Mouse (Mus musculus) ES-E14 (cell line): ENCODE data around the gene Grip2.

Experiments
- CHD2 ChIP-seq: IDR thresholded peaks from 2 replicates; pipeline ENCODE4 v1.6.1; 2014; ENCODE audit warnings: mild to moderate bottlenecking, low read depth, low read length, inconsistent platforms
- HCFC1 ChIP-seq: IDR thresholded peaks from 2 replicates; pipeline ENCODE4 v1.6.1; 2012; ENCODE audit warnings: low read length, inconsistent platforms, borderline replicate concordance; ENCODE audit not compliant: insufficient read depth
- MAFK ChIP-seq: IDR thresholded peaks from 2 replicates; pipeline ENCODE4 v1.6.1; 2014; ENCODE audit warnings: mild to moderate bottlenecking, low read depth, low read length, inconsistent platforms; ENCODE audit not compliant: insufficient read depth
- ZC3H11A ChIP-seq: IDR thresholded peaks from 2 replicates; pipeline ENCODE4 v1.6.1; 2012; ENCODE audit warnings: low read depth, mild to moderate bottlenecking, inconsistent platforms, low read length, borderline replicate concordance
- ZNF384 ChIP-seq: IDR thresholded peaks from 2 replicates; pipeline ENCODE4 v1.6.1; 2012; ENCODE audit warnings: low read depth, low read length, inconsistent platforms

DNA sequence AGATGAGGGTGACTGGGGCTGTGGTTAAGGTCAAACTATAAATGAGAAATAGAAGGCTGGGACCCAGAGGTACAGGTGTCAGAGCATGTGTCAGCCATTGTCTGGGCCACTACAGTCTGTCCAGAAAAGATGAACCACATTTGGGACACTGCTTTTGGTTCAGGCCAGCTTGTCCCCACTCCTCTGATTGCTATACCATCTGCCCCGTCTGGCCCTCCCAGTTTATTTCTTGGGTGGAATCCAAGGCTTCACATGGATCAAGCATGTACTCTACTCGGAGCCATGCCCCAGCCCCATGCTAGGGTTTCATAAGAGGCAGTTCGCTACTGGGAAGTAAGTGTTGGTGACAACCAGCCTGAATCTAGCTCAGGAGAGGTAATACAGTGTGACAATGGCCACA is 81.8 kb downstream of the Grip2 start:
- TF ChIP-seq ZNF384, result no peak
- TF ChIP-seq CHD2, result no peak
- no peak for TF ChIP-seq HCFC1
- no peak for TF ChIP-seq ZC3H11A
- TF ChIP-seq MAFK, result no peak
